Comparison of ENCODE assay signal across 8 mouse cellular contexts in the genomic region with DNA sequence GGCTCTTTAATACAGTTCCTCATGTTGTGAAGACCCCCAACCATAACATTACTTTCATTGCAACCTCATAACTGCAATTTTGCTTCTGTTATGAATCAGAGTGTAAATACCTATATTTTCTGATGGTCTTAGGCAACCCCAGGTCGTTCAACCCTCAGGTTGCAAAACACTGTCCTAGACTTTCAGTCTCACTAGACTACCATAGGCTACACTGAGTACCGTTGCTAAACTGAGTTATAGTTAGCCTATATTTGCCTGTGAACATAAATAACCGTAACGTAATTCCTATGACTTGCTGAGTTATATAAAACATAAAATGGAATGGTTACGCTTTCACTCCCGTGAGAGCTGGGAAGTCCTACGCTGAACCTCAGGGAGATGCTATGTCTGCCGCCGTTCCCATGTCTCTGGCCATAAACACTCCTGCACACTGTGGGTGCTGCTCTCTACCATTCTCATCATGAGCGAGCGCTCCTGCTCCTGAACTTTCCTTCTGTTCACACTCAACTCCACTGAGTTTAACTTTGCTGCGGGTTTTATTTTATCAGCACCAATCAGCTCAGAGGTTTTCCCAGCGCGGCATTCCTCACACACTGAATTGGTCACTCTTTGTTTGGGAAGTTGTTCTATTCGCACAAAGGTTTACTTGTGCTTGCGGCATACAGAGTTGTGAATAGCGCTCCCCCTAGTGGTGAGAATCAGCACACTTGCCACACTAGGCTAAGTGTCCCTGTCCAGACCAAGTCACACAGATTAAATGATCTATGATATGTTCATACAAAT. TPM values are rescaled to one million over a fixed set of nuclear protein-coding genes. Genes with fewer than 3 reads are reported as not detected.
DNase-seq lines count a peak whose midpoint lies in the region; ATAC-seq lines count a peak whose summit lies in the region.

No protein-coding gene starts in this region.

- H3K4me1 ChIP-seq in hindbrain, embryonic 16.5 days (ENCODE audit: control insufficient read depth, insufficient read depth, low read depth, low read length): no peaks in the 10 kb centered on the region

- peak overlapping the region; percentile 35 for H3K4me2 ChIP-seq in hindbrain, embryonic 16.5 days (ENCODE audit: low read length)

- H3K4me3 ChIP-seq in hindbrain, embryonic 16.5 days (ENCODE audit: low read length): no peak overlapping the region

- H3K27ac ChIP-seq in hindbrain, embryonic 16.5 days (ENCODE audit: low read depth, low read length): no peak overlapping the region

- ATAC-seq in hindbrain, embryonic 16.5 days: peak; percentile 90
- ATAC-seq in megakaryocyte progenitor cell, adult 5-6 weeks (replicated peaks; ENCODE audit: poor library complexity): peak; percentile 84

- H3K9me3 ChIP-seq in hindbrain, embryonic 16.5 days (ENCODE audit: control insufficient read depth, low read length): no peaks in the 10 kb centered on the region

- WGBS in hindbrain, embryonic 16.5 days: 50% methylated on average over 17 of the region's 17 CpGs

- no peaks in the 10 kb centered on the region for H3K27me3 ChIP-seq in hindbrain, embryonic 16.5 days (replicated peaks; ENCODE audit: control insufficient read depth, insufficient read depth, low read length)

- H3K36me3 ChIP-seq in hindbrain, embryonic 16.5 days (ENCODE audit: control insufficient read depth, insufficient read depth, low read length): peaks cover 14% of the 10 kb centered on the region

- DNase-seq in heart, adult 18-20 months: peak; percentile 52 to 82
- no peak for DNase-seq in heart, adult 11 months
- peak; percentile 84 for DNase-seq in cerebellum, postnatal 14 days
- peak; percentile 46 to 61 for DNase-seq in frontal cortex, postnatal 25 days (ENCODE audit: low spot score in 2 of 2)
- DNase-seq in left cerebral cortex, adult 18-20 months (ENCODE audit: low spot score in 2 of 2): peak; percentile 74 to 80
- peak; percentile 71 for DNase-seq in skeletal muscle tissue, adult 2 months (ENCODE audit: low read depth, low spot score)

- no peak overlapping the region for H3K9ac ChIP-seq in hindbrain, embryonic 16.5 days (ENCODE audit: low read depth, low read length)

RNA-seq across cellular contexts. Expression of gene Cog3, which starts 13.4 kb away (rescaled TPM):
- total RNA-seq in heart, adult 18-20 months (2021): 10 to 100 TPM; 13.4 to 14.9 TPM
- 15.8 and 18.3 TPM in 2 replicates for polyA plus RNA-seq in hindbrain, embryonic 16.5 days (2015; fragmentation: Nextera tagmentation; extraction: Ambion mirVana)
- 10 to 100 TPM; 24.3 to 25.5 TPM for total RNA-seq in left cerebral cortex, adult 18-20 months (2021)
- total RNA-seq in megakaryocyte progenitor cell, adult 5-6 weeks (2015): 20.1 and 22.5 TPM in 2 replicates
- 25.4 and 25.5 TPM in 2 replicates for total RNA-seq in megakaryocyte progenitor cell, adult 5-6 weeks (2017)

RNA-seq across cellular contexts. Expression of gene Slc25a30, which starts 19.2 kb away (rescaled TPM):
- total RNA-seq in heart, adult 18-20 months (2021): 10 to 100 TPM; 16.6 to 18.5 TPM
- polyA plus RNA-seq in hindbrain, embryonic 16.5 days (2015; fragmentation: Nextera tagmentation; extraction: Ambion mirVana): 8.2 and 8.6 TPM in 2 replicates
- 10 to 100 TPM; 13.4 to 14.9 TPM for total RNA-seq in left cerebral cortex, adult 18-20 months (2021)
- 17.3 TPM in 2 replicates for total RNA-seq in megakaryocyte progenitor cell, adult 5-6 weeks (2015)
- total RNA-seq in megakaryocyte progenitor cell, adult 5-6 weeks (2017): 16.9 and 17.6 TPM in 2 replicates
